ENCODE assay signal across 8 mouse cellular contexts in the genomic region with DNA sequence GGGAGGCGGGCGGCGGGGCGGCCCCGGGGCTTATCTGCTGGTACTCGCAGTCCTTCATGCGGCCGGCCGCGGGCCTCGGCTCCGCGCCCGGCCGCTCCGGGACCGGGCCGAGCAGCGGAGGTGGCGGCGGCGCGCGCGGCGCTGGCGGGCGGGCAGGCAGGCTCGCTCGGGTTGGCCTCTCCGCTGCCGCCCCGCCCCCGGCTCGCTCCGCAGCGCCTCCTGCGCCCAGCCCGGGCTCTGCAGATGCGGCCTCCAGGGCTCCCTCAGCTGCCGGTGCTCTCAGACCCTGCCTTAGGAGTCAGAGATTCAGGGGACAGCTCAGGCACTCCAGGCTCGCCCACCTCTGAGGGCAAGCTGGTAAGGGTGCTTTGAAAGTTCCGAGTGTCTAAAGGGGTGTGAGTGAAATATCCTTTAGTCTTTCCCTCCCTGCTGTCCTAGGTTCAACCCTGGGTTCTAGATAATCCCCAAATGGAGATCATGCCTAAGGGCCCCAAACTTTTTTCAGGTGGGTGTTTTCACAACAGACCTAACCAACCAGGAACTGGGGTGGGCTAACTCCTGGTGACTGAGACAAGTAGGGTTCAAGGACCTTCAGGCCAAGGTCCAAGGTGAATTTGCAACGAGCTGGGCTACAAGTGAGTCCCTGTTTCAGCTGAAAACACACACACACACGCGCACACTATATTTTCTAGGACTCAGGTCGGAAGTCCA. TPM values are rescaled to one million over a fixed set of nuclear protein-coding genes. Genes with fewer than 3 reads are reported as not detected.
DNase-seq lines count a peak whose midpoint lies in the region; ATAC-seq and TF ChIP-seq lines count a peak whose summit lies in the region.

No protein-coding gene starts in this region.

- ATAC-seq in G1E (ENCODE audit: extremely low read depth, insufficient number of reproducible peaks, low FRiP score, poor library complexity, severe bottlenecking), result no peak
- peak; percentile 82 to 91 for ATAC-seq in hematopoietic stem cell, adult 5-6 weeks (replicated peaks in 1 of 2; ENCODE audit: insufficient read depth in 1 of 2, low FRiP score in 2 of 2, low TSS enrichment in 1 of 2, low read depth in 1 of 2, poor library complexity in 2 of 2, severe bottlenecking in 2 of 2)
- ATAC-seq in lung, postnatal 0 days, result peak; percentile 89

- no peaks in the 10 kb centered on the region for H3K9me3 ChIP-seq in G1E (replicated peaks)
- H3K9me3 ChIP-seq in lung, postnatal 0 days (ENCODE audit: low read length), result no peaks in the 10 kb centered on the region

- WGBS in cerebellum, adult 2 months, result 10% methylated on average over 41 of the region's 47 CpGs
- 17% methylated on average over 16 of the region's 47 CpGs for WGBS in lung, postnatal 0 days

- TF ChIP-seq CTCF in G1E (IDR thresholded peaks at IDR 0.05; ENCODE audit: low read depth, low read length), result peak; percentile 55; the same call in 1 of the 2 replicates
- TF ChIP-seq CTCF in cerebellum, adult 2 months (IDR thresholded peaks at IDR 0.05; ENCODE audit: borderline replicate concordance, insufficient read depth, low read depth, low read length), result peak; percentile 60
- peak; percentile 81 for TF ChIP-seq CTCF in lung, postnatal 0 days (IDR thresholded peaks at IDR 0.05)

- 0 out of 2 replicates have a peak, but pooled peaks have one; percentile 24 for TF ChIP-seq POLR2A in cerebellum, adult 2 months (IDR thresholded peaks at IDR 0.05; ENCODE audit: borderline replicate concordance, insufficient read depth, low read length)

- H3K9ac ChIP-seq in lung, postnatal 0 days (replicated peaks; ENCODE audit: low read depth), result peak overlapping the region; percentile 86

- H3K36me3 ChIP-seq in G1E (replicated peaks), result peaks cover 13% of the 10 kb centered on the region
- H3K36me3 ChIP-seq in lung, postnatal 0 days (ENCODE audit: insufficient read depth, low read length), result no peaks in the 10 kb centered on the region

- H3K4me2 ChIP-seq in lung, postnatal 0 days (replicated peaks; ENCODE audit: low read depth, low read length), result peak overlapping the region; percentile 88

- H3K27ac ChIP-seq in cerebellum, adult 2 months (ENCODE audit: insufficient read depth, low read length), result no peak overlapping the region
- peak overlapping the region; percentile 82 for H3K27ac ChIP-seq in lung, postnatal 0 days (ENCODE audit: low read length)

- H3K4me3 ChIP-seq in G1E (ENCODE audit: low read depth, low read length), result peak overlapping the region; percentile 74
- H3K4me3 ChIP-seq in cerebellum, adult 2 months (replicated peaks; ENCODE audit: insufficient read depth, low read depth, low read length), result peak overlapping the region; percentile 83
- H3K4me3 ChIP-seq in lung, postnatal 0 days (ENCODE audit: low read depth, low read length), result peak overlapping the region; percentile 63

- TF ChIP-seq EP300 in lung, postnatal 0 days (IDR thresholded peaks at IDR 0.05), result no peak

- H3K27me3 ChIP-seq in G1E (ENCODE audit: insufficient read depth, low read length), result peaks cover 18% of the 10 kb centered on the region
- H3K27me3 ChIP-seq in cerebellum, adult 2 months (ENCODE audit: control insufficient read depth, insufficient read depth, low read length), result no peaks in the 10 kb centered on the region
- no peaks in the 10 kb centered on the region for H3K27me3 ChIP-seq in lung, postnatal 0 days (replicated peaks; ENCODE audit: insufficient read depth, low read length)

- H3K4me1 ChIP-seq in G1E (ENCODE audit: insufficient read depth, low read depth, low read length), result peaks cover 22% of the 10 kb centered on the region
- H3K4me1 ChIP-seq in cerebellum, adult 2 months (ENCODE audit: control insufficient read depth, insufficient read depth, low read length), result peaks cover 18% of the 10 kb centered on the region
- peaks cover 6% of the 10 kb centered on the region; the same call in 1 of the 2 replicates for H3K4me1 ChIP-seq in lung, postnatal 0 days (ENCODE audit: insufficient read depth, low read depth, low read length)

- peak; percentile 88 for DNase-seq in G1E (ENCODE audit: low spot score)
- peak; percentile 89 to 93 for DNase-seq in cerebellum, adult 2 months
- DNase-seq in forelimb bud, embryonic 11.5 days (ENCODE audit: low read depth, low spot score), result peak; percentile 75
- peak; percentile 85 for DNase-seq in layer of hippocampus, adult 9-11 months
- DNase-seq in lung, postnatal 0 days (ENCODE audit: low spot score), result peak; percentile 89
- DNase-seq in ovary, postnatal 14 days (ENCODE audit: low spot score), result peak; percentile 91
- DNase-seq in thymus, postnatal 14 days, result peak; percentile 94

RNA-seq across cellular contexts. Expression of a gene that starts 16.5 kb away (rescaled TPM):
- total RNA-seq in G1E (2014; fragmentation: Nextera tagmentation) (9.6 and 11.7 TPM in 2 replicates), G1E (2017) (4.4 and 5.3 TPM in 2 replicates)
- 11.1 and 11.6 TPM in 2 replicates for polyA plus RNA-seq in G1E (2012)
- 51.8 and 58.7 TPM in 2 replicates for polyA plus RNA-seq in cerebellum, adult 2 months (2012; rRNA removed)
- total RNA-seq in hematopoietic stem cell, adult 5-6 weeks (2017), result 10.0 and 27.3 TPM in 2 replicates
- polyA plus RNA-seq in lung, postnatal 0 days (2015; fragmentation: Nextera tagmentation; extraction: Ambion mirVana), result 5.8 and 9.4 TPM in 2 replicates

RNA-seq across cellular contexts. Expression of a gene that starts 31.5 kb away (rescaled TPM):
- total RNA-seq in G1E (2014; fragmentation: Nextera tagmentation), result 1.4 and 3.4 TPM in 2 replicates
- total RNA-seq in G1E (2017), result 0.41 and 0.66 TPM in 2 replicates
- 1.3 and 2.4 TPM in 2 replicates for polyA plus RNA-seq in G1E (2012)
- polyA plus RNA-seq in cerebellum, adult 2 months (2012; rRNA removed), result 4.2 and 4.8 TPM in 2 replicates
- 3.4 and 7.9 TPM in 2 replicates for total RNA-seq in hematopoietic stem cell, adult 5-6 weeks (2017)
- polyA plus RNA-seq in lung, postnatal 0 days (2015; fragmentation: Nextera tagmentation; extraction: Ambion mirVana), result 23.7 and 32.4 TPM in 2 replicates

RNA-seq across cellular contexts. Expression of a gene that starts 39.0 kb away (rescaled TPM):
- total RNA-seq in G1E (2014; fragmentation: Nextera tagmentation), result 13.2 and 15.4 TPM in 2 replicates
- total RNA-seq in G1E (2017), result 5.6 and 5.7 TPM in 2 replicates
- polyA plus RNA-seq in G1E (2012), result 11.4 and 12.7 TPM in 2 replicates
- polyA plus RNA-seq in cerebellum, adult 2 months (2012; rRNA removed), result 10.8 and 11.1 TPM in 2 replicates
- total RNA-seq in hematopoietic stem cell, adult 5-6 weeks (2017), result 8.2 and 13.4 TPM in 2 replicates
- 17.3 and 17.8 TPM in 2 replicates for polyA plus RNA-seq in lung, postnatal 0 days (2015; fragmentation: Nextera tagmentation; extraction: Ambion mirVana)

RNA-seq across cellular contexts. Expression of a gene that starts 49.3 kb away (rescaled TPM):
- total RNA-seq in G1E (2014; fragmentation: Nextera tagmentation) (2.3 and 10.9 TPM in 2 replicates), G1E (2017) (10.2 and 14.0 TPM in 2 replicates)
- polyA plus RNA-seq in G1E (2012), result 46.7 and 58.2 TPM in 2 replicates
- polyA plus RNA-seq in cerebellum, adult 2 months (2012; rRNA removed), result 23.6 and 23.9 TPM in 2 replicates
- 15.1 and 21.8 TPM in 2 replicates for total RNA-seq in hematopoietic stem cell, adult 5-6 weeks (2017)
- polyA plus RNA-seq in lung, postnatal 0 days (2015; fragmentation: Nextera tagmentation; extraction: Ambion mirVana), result 15.8 and 17.6 TPM in 2 replicates

RNA-seq across cellular contexts. Expression of a gene that starts 58.9 kb away (rescaled TPM):
- total RNA-seq in G1E (2014; fragmentation: Nextera tagmentation) (1.9 and 3.8 TPM in 2 replicates), G1E (2017) (13.6 and 18.7 TPM in 2 replicates)
- 9.9 and 11.2 TPM in 2 replicates for polyA plus RNA-seq in G1E (2012)
- 9.4 and 10.2 TPM in 2 replicates for polyA plus RNA-seq in cerebellum, adult 2 months (2012; rRNA removed)
- 11.9 and 20.9 TPM in 2 replicates for total RNA-seq in hematopoietic stem cell, adult 5-6 weeks (2017)
- 6.7 and 7.1 TPM in 2 replicates for polyA plus RNA-seq in lung, postnatal 0 days (2015; fragmentation: Nextera tagmentation; extraction: Ambion mirVana)
